Mouse (Mus musculus) intestine, postnatal 0 days (tissue): ENCODE data around the gene Dnph1. TPM values are rescaled to one million over a fixed set of nuclear protein-coding genes. Genes with fewer than 3 reads are reported as not detected.
A peak's percentile ranks its signal among the peaks of the same experiment; 100 is the strongest.
"Not testable (repeated sequence)": the region's sequence is repeated elsewhere in the genome, so short reads cannot be mapped to it uniquely, and the experiment has no call there.

Experiments
- ATAC-seq: fragments of 200-750 bp; cut with Nextera tagmentation; 2 replicates; pipeline ENCODE4 v1.8.0; 2017; ENCODE audit warnings: mild to moderate bottlenecking, moderate TSS enrichment, moderate library complexity
- H3K27ac ChIP-seq: fragments of 300-500 bp; sonication (generic); 2 replicates; pipeline ENCODE4 v1.5.1; 2014; ENCODE audit warnings: mild to moderate bottlenecking, low read depth, low read length, moderate library complexity
- H3K27me3 ChIP-seq: fragments of 300-500 bp; sonication (generic); replicated peaks from 2 replicates; pipeline ENCODE4 v1.6.1; 2014; ENCODE audit warnings: low read length, mixed read lengths; ENCODE audit not compliant: control insufficient read depth, insufficient read depth
- H3K36me3 ChIP-seq: fragments of 300-500 bp; sonication (generic); 2 replicates; pipeline ENCODE4 v1.6.1; 2014; ENCODE audit warnings: mild to moderate bottlenecking, moderate library complexity; ENCODE audit not compliant: control insufficient read depth, insufficient read depth
- H3K4me1 ChIP-seq: fragments of 300-500 bp; sonication (generic); replicated peaks from 2 replicates; pipeline ENCODE4 v1.6.1; 2014; ENCODE audit warnings: antibody characterized with exemption, low read length, mixed read lengths; ENCODE audit not compliant: control insufficient read depth, insufficient read depth
- H3K4me2 ChIP-seq: fragments of 300-500 bp; sonication (generic); replicated peaks from 2 replicates; pipeline ENCODE4 v1.6.1; 2014; ENCODE audit warnings: low read depth, mild to moderate bottlenecking, moderate library complexity
- H3K4me3 ChIP-seq: fragments of 300-500 bp; sonication (generic); 2 replicates; pipeline ENCODE4 v1.5.1; 2014; ENCODE audit warnings: low read depth, low read length
- H3K9ac ChIP-seq: fragments of 300-500 bp; sonication (generic); 2 replicates; pipeline ENCODE4 v1.6.1; 2014; ENCODE audit warnings: mild to moderate bottlenecking, low read depth, low read length
- H3K9me3 ChIP-seq: fragments of 300-500 bp; sonication (generic); 2 replicates; pipeline ENCODE4 v1.6.1; 2016; ENCODE audit warnings: mixed run types; ENCODE audit not compliant: control insufficient read depth
- CTCF ChIP-seq: sonication (generic); IDR thresholded peaks from 2 replicates; pipeline ENCODE4 v1.5.1; 2016; ENCODE audit warnings: low read depth, mild to moderate bottlenecking, control low read depth, antibody characterized with exemption, moderate library complexity
- WGBS: fragments of 180-500 bp; shearing (Covaris S2); extraction: QIAGEN DNeasy Blood & Tissue Kit; methylation state at CpG from one replicate; pipeline ENCODE4 v1.1.7; 2014; 5-methylcytosine and 5-hydroxymethylcytosine counted together
- polyA plus RNA-seq: library from polyadenylated mRNA; unstranded; fragments of >200 nt; fragmentation: Nextera tagmentation; extraction: Ambion mirVana; gene quantifications from 2 replicates; pipeline ENCODE4 v1.2.1, GENCODE M21; 2015

Dnph1 gene
- polyA plus RNA-seq, 1 experiment from 2014 or later: 10.9 TPM

DNA sequence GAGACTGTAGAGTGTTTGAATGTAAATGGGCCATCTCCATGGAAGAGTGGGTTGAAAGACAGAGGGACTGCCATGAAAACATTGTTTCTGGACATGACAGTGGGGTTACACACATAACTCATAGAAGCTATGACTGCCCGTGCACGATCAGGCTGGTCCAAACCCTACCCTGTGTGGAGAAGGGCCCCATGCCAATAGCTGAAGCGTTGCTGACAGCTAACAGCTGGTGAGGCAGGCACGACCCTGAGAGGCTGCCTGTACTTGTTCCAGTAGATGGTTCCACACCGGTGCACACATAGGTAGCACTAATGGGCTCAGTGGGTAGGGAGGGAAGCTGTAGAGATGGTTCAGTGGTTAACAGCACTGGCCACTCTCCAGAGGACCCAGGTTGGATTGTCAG is 1.0 kb upstream of the Dnph1 start:
- H3K4me1 ChIP-seq: no peaks in the 10 kb centered on the region; the same call in 1 of the 2 replicates
- no peaks in the 10 kb centered on the region for H3K9me3 ChIP-seq
- H3K27me3 ChIP-seq: 0 out of 2 replicates have a peak, but pooled peaks cover 4% of the 10 kb centered on the region
- no peak overlapping the region for H3K9ac ChIP-seq
- H3K27ac ChIP-seq: no peak overlapping the region
- no peak for TF ChIP-seq CTCF
- peaks cover 4% of the 10 kb centered on the region; the same call in 1 of the 2 replicates for H3K36me3 ChIP-seq
- no peak overlapping the region for H3K4me2 ChIP-seq
- 85% methylated on average over 5 of the region's 5 CpGs for WGBS
- no peak for ATAC-seq
- no peak overlapping the region for H3K4me3 ChIP-seq

DNA sequence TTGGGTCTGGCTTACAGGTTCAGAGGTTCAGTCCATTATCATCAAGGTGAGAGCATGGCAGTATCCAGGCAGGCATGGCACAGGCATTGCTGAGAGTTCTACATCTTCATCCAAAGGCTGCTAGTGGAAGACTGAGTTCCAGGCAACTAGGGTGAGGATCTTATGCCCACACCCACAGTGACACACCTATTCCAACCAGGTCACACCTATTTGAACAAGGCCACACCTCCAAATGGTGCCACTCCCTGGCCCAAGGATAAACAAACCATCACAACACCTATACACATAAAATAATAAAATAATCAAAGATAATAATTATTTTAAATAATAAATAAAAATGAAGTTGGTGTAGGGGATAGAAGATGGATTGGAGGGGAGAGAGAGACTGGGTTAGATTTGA is 430 bp upstream of the Dnph1 start:
- not testable (repeated sequence) for H3K4me2 ChIP-seq, H3K36me3 ChIP-seq, ATAC-seq, H3K4me1 ChIP-seq, H3K27ac ChIP-seq, H3K9ac ChIP-seq, H3K9me3 ChIP-seq, H3K27me3 ChIP-seq, H3K4me3 ChIP-seq

DNA sequence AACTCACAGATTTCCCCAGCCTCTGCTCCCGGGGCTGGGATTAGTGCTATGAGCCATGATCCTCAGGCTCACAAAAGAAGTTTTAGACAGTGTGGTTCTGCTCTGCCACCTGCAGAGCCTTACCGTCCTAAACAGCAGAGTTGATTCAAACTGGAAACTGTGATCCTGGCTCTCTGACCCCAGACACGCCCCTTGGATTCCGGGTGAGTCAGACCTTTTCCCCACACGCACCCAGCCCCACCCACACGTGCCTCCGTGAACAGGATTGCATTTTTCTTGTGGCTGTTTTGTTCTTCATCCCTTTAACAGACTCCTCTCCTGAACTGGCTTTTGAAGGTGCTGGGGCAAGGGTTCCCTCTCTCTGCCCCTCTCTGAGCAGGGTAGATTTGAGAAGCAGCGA is 1.4 kb downstream of the Dnph1 start:
- Histone ChIP-seq H3K9me3 (no peaks in the 10 kb centered on the region), H3K27me3 (0 out of 2 replicates have a peak, but pooled peaks cover 4% of the 10 kb centered on the region), H3K9ac (no peak overlapping the region), H3K4me1 (no peaks in the 10 kb centered on the region; the same call in 1 of the 2 replicates), H3K27ac (no peak overlapping the region), H3K4me3 (no peak overlapping the region), H3K4me2 (no peak overlapping the region), H3K36me3 (peaks cover 4% of the 10 kb centered on the region; the same call in 1 of the 2 replicates)
- 48% methylated on average over 8 of the region's 8 CpGs for WGBS
- no peak for TF ChIP-seq CTCF
- ATAC-seq: peak; percentile 18; the same call in 1 of the 2 replicates

DNA sequence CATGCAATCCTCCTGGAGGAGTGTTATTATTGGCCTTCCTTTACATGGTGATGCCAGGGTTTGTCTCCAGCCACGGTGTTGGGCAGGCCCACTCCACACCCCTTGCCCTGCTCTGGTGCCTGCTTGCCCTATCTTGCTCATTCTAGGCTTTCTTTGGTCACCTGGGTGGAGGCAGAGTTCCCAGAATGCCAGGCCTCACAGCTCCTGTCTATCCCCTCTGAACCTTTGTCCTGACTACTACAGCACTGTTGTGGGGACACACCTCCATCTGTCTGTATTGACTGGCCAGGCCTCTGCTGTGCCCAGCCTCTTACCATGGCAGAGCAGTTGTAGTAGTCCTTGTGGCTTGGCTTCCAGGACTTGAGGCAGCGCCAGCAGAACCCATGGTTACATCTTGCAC is 6.3 kb downstream of the Dnph1 start:
- H3K27me3 ChIP-seq: no peaks in the 10 kb centered on the region
- ATAC-seq: no peak
- H3K4me2 ChIP-seq: no peak overlapping the region
- H3K9ac ChIP-seq: no peak overlapping the region
- TF ChIP-seq CTCF: no peak
- no peak overlapping the region for H3K4me3 ChIP-seq
- 87% methylated on average over 2 of the region's 2 CpGs for WGBS
- H3K36me3 ChIP-seq: peaks cover 4% of the 10 kb centered on the region; the same call in 1 of the 2 replicates
- no peaks in the 10 kb centered on the region for H3K4me1 ChIP-seq
- no peaks in the 10 kb centered on the region for H3K9me3 ChIP-seq
- no peak overlapping the region for H3K27ac ChIP-seq

DNA sequence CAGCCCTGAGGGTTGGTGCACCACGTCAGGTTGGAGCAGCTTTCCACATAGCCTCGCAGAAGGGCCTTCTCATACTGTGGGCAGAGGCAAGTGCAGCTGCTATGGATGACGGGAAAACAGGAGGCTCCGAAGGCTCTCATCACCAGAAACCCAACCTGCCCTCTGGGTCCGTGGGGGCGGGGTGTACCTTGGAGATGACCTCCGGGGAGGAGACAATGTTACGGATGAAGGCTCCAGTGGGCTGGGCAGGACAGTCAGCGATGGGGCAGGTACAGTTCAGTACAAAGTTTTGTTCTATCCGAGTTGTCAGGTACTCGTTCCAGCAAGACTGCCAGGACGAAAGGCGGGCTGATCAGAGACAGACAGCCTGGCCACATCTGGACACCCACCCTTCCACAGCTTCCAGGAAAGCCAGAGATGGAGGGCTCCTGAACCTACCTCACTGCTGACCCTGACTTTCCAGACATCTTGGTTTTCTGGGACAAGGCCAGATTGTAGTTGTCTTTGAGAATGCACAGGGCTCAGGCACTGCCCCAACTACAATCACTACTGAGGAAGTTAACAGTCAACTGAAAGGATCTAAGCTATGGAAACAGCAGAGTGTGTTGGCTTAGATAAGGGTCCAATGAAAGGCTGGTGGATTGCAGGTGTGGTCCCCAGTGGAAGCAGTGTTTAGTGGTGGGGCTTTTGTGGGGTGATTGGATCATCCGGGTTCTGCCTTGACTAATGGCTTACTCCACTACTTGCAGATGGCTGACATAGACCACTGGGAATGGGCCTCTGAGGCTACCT is 7.5 kb downstream of the Dnph1 start:
- no peak overlapping the region for H3K4me3 ChIP-seq
- H3K4me1 ChIP-seq: no peaks in the 10 kb centered on the region
- no peaks in the 10 kb centered on the region; the same call in 1 of the 2 replicates for H3K36me3 ChIP-seq
- no peak for ATAC-seq
- no peak for TF ChIP-seq CTCF
- H3K9me3 ChIP-seq: no peaks in the 10 kb centered on the region
- no peak overlapping the region for H3K27ac ChIP-seq
- 70% methylated on average over 14 of the region's 14 CpGs for WGBS
- H3K4me2 ChIP-seq: no peak overlapping the region
- H3K9ac ChIP-seq: no peak overlapping the region
- H3K27me3 ChIP-seq: no peaks in the 10 kb centered on the region

DNA sequence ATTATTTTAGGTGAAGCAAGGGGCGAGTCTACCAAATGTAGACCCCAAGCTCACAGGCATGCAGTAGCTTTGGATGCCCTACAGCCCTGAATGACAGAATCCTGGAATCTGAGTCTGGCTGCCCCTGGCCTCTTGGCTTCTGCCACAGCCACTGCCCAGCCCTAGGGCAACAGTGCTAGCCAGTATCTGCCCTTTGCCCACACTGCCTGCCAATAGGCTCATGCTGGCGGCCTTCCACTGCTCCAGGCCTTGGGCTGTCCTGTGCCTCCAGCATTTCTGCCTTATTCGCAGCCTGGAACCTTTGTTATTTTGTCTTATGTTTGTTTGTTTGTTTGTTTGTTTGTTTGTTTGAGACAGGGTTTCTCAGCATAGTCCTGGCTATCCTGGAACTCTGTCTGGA is 9.1 kb downstream of the Dnph1 start:
- H3K4me3 ChIP-seq: no peak overlapping the region
- H3K27me3 ChIP-seq: no peaks in the 10 kb centered on the region
- TF ChIP-seq CTCF: no peak
- H3K4me1 ChIP-seq: no peaks in the 10 kb centered on the region
- no peak overlapping the region for H3K27ac ChIP-seq
- no peak overlapping the region for H3K4me2 ChIP-seq
- H3K9ac ChIP-seq: no peak overlapping the region
- ATAC-seq: no peak
- no peaks in the 10 kb centered on the region for H3K9me3 ChIP-seq
- H3K36me3 ChIP-seq: no peaks in the 10 kb centered on the region; the same call in 1 of the 2 replicates
- WGBS: 86% methylated on average over 3 of the region's 3 CpGs
